Mouse (Mus musculus): ENCODE measurements around the gene Gdpd4. TPM values are rescaled to one million over a fixed set of nuclear protein-coding genes. Genes with fewer than 3 reads are reported as not detected.
A peak's percentile ranks its signal among the peaks of the same experiment; 100 is the strongest.

Gene Gdpd4
- 0.08 and 0.17 TPM in 2 replicates for polyA plus RNA-seq (2012; rRNA removed)

DNA sequence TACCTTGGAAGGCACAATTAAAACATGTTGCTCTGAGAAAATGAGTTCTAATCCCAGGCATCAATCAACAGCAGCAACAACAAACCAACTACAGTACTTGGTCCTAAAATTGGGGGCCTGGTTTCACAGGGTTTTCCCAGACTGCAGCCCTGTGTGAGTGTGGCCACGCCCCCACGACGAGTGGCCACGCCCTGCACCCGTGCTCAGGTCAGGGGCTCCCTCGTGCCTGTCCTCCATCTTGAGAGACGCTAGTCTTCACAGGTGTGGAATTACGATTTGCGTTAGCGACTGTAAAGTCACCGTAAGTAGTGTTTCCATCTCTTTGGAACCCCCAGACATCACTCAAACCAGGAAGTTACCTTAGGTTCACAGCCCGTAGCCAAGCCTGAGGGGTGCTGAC lies at the start of gene Gdpd4:
Gdpd4 (plus strand) TSS at position 214 of the 400 bp plus-strand sequence.
- peaks cover 4% of the 10 kb centered on the region; the same call in 1 of the 2 replicates for H3K4me1 ChIP-seq (ENCODE audit: control insufficient read depth, insufficient read depth, low read length)
- WGBS, result 86% methylated on average over 12 of the region's 12 CpGs
- TF ChIP-seq POLR2A (IDR thresholded peaks at IDR 0.05; ENCODE audit: borderline replicate concordance, insufficient read depth, low read length) (no peak), CTCF (IDR thresholded peaks at IDR 0.05; ENCODE audit: borderline replicate concordance, insufficient read depth, low read depth, low read length) (no peak)

DNA sequence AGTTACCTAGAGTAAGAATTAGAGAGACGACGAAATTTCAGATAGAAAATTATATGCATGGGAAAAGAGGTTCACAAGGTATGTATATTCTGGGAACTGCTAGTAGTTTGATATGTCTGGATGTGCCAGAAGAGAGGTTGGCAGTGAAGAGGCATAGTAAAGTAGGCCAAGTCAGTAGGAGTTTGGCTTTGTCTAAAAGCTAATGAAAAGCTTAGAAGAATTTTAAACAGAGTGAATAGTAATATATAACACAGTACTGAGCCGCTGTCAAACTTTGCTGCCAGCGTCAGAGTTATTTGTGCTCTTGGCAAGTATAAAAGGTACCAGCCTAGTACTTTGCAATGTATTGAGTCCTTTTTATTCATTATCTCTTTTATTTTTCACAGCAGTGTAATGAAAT lies 47.4 kb upstream of the Gdpd4 start:
- 12% methylated on average over 4 of the region's 4 CpGs for WGBS
- H3K27me3 ChIP-seq (ENCODE audit: control insufficient read depth, insufficient read depth, low read length), result no peaks in the 10 kb centered on the region
- H3K4me1 ChIP-seq (ENCODE audit: control insufficient read depth, insufficient read depth, low read length), result peaks cover 12% of the 10 kb centered on the region
- H3K27ac ChIP-seq (ENCODE audit: insufficient read depth, low read length), result no peak overlapping the region; the same call in 1 of the 2 replicates
- no peak overlapping the region for H3K4me3 ChIP-seq (replicated peaks; ENCODE audit: insufficient read depth, low read depth, low read length)
- TF ChIP-seq CTCF (IDR thresholded peaks at IDR 0.05; ENCODE audit: borderline replicate concordance, insufficient read depth, low read depth, low read length) (no peak), POLR2A (IDR thresholded peaks at IDR 0.05; ENCODE audit: borderline replicate concordance, insufficient read depth, low read length) (no peak)
- peak in 1 of 2 experiments; percentile 69 for DNase-seq

More for the DNA sequence above, at the start of gene Gdpd4:
- no peaks in the 10 kb centered on the region for H3K27me3 ChIP-seq (ENCODE audit: control insufficient read depth, insufficient read depth, low read length)
- no peak for DNase-seq
- H3K27ac ChIP-seq (ENCODE audit: insufficient read depth, low read length), result no peak within 1 kb of the TSS
- no peak within 1 kb of the TSS for H3K4me3 ChIP-seq (replicated peaks; ENCODE audit: insufficient read depth, low read depth, low read length)

DNA sequence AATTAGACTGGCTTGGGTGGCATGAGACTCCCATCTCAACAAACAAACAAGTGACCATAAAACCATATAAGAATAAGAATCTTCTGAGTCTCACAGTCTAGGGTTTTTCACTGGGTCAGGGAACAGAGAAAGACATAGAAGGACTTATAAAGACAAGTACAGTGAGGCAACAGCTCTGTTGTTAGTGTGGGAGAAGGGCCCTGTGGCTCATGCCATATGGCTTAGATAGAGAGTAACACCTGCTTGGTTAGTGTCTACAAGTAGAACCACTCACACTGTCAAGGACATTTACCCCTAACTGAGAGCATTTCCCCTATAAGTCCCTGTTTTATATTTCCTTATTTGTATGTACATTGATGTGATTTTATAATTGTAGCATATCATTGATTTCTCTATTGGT lies 46.4 kb upstream of the Gdpd4 start:
- DNase-seq, result peak; percentile 43 to 77
- Histone ChIP-seq H3K4me3 (replicated peaks; ENCODE audit: insufficient read depth, low read depth, low read length) (no peak overlapping the region), H3K27ac (ENCODE audit: insufficient read depth, low read length) (peak overlapping the region; percentile 78; the same call in 1 of the 2 replicates), H3K27me3 (ENCODE audit: control insufficient read depth, insufficient read depth, low read length) (no peaks in the 10 kb centered on the region), H3K4me1 (ENCODE audit: control insufficient read depth, insufficient read depth, low read length) (peaks cover 12% of the 10 kb centered on the region)
- TF ChIP-seq CTCF (IDR thresholded peaks at IDR 0.05; ENCODE audit: borderline replicate concordance, insufficient read depth, low read depth, low read length) (no peak), POLR2A (IDR thresholded peaks at IDR 0.05; ENCODE audit: borderline replicate concordance, insufficient read depth, low read length) (no peak)

- no peak overlapping the region for H3K27ac ChIP-seq (ENCODE audit: insufficient read depth, low read length)
- no peaks in the 10 kb centered on the region for H3K27me3 ChIP-seq (ENCODE audit: control insufficient read depth, insufficient read depth, low read length)
- 89% methylated on average over 7 of the region's 7 CpGs for WGBS
- peaks cover 5% of the 10 kb centered on the region; the same call in 1 of the 2 replicates for H3K4me1 ChIP-seq (ENCODE audit: control insufficient read depth, insufficient read depth, low read length)
- no peak for TF ChIP-seq CTCF (IDR thresholded peaks at IDR 0.05; ENCODE audit: borderline replicate concordance, insufficient read depth, low read depth, low read length)
- no peak for TF ChIP-seq POLR2A (IDR thresholded peaks at IDR 0.05; ENCODE audit: borderline replicate concordance, insufficient read depth, low read length)
- no peak overlapping the region for H3K4me3 ChIP-seq (replicated peaks; ENCODE audit: insufficient read depth, low read depth, low read length)
- DNase-seq, result no peak
Measured at GRCm38 (mm10) chr7:97877846-97878538, 41.8 kb upstream of the Gdpd4 start.

- 45% methylated on average over 3 of the region's 3 CpGs for WGBS
- no peak for TF ChIP-seq POLR2A (IDR thresholded peaks at IDR 0.05; ENCODE audit: borderline replicate concordance, insufficient read depth, low read length)
- no peak for TF ChIP-seq CTCF (IDR thresholded peaks at IDR 0.05; ENCODE audit: borderline replicate concordance, insufficient read depth, low read depth, low read length)
- Histone ChIP-seq H3K4me3 (replicated peaks; ENCODE audit: insufficient read depth, low read depth, low read length) (no peak overlapping the region), H3K4me1 (ENCODE audit: control insufficient read depth, insufficient read depth, low read length) (peaks cover 7% of the 10 kb centered on the region), H3K27ac (ENCODE audit: insufficient read depth, low read length) (no peak overlapping the region), H3K27me3 (ENCODE audit: control insufficient read depth, insufficient read depth, low read length) (no peaks in the 10 kb centered on the region)
- DNase-seq, result no peak
Measured at GRCm38 (mm10) chr7:97911646-97912045, 8.1 kb upstream of the Gdpd4 start.

DNA sequence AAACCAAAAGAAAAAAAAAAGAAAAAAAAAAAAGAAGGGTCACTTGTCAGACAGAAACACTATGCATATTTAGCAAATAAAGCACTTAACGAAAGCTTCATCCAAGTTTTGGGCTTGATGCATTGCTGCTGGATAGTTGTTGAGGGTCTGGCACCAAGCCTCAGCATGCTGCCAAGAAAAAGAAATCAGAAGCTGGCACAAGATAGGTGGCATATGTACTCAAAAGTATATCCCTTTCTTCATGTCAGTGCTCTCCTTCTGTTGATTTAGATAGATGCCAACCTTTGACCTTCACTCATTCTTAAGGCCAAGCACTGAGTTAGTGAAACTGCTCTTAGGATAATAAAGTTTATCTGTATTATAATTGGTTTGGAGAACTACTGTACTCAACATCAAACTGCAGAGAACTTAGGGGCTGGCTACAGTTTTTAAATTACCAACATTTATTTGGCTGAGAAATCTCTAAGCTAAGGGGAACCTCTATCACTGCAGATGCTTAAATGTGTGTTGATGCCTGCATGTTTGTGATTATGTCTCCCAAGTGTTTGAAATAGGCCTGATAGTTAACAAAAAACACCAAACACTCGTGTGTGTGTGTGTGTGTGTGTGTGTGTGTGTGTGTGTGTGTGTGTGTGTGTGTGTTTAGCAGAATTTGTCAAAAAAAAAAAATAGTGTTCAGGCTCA lies 4.8 kb upstream of the Gdpd4 start:
- H3K4me3 ChIP-seq (replicated peaks; ENCODE audit: insufficient read depth, low read depth, low read length), result no peak overlapping the region
- no peak overlapping the region for H3K27ac ChIP-seq (ENCODE audit: insufficient read depth, low read length)
- peak; percentile 42 to 70 for DNase-seq
- H3K27me3 ChIP-seq (ENCODE audit: control insufficient read depth, insufficient read depth, low read length), result no peaks in the 10 kb centered on the region
- TF ChIP-seq POLR2A (IDR thresholded peaks at IDR 0.05; ENCODE audit: borderline replicate concordance, insufficient read depth, low read length) (no peak), CTCF (IDR thresholded peaks at IDR 0.05; ENCODE audit: borderline replicate concordance, insufficient read depth, low read depth, low read length) (no peak)
- H3K4me1 ChIP-seq (ENCODE audit: control insufficient read depth, insufficient read depth, low read length), result peaks cover 7% of the 10 kb centered on the region
- 26% methylated on average over 2 of the region's 2 CpGs for WGBS

- no peaks in the 10 kb centered on the region for H3K4me1 ChIP-seq (ENCODE audit: control insufficient read depth, insufficient read depth, low read length)
- WGBS, result 62% methylated on average over 1 of the region's 1 CpGs
- no peak overlapping the region for H3K4me3 ChIP-seq (replicated peaks; ENCODE audit: insufficient read depth, low read depth, low read length)
- no peak for TF ChIP-seq CTCF (IDR thresholded peaks at IDR 0.05; ENCODE audit: borderline replicate concordance, insufficient read depth, low read depth, low read length)
- no peak for TF ChIP-seq POLR2A (IDR thresholded peaks at IDR 0.05; ENCODE audit: borderline replicate concordance, insufficient read depth, low read length)
- H3K27me3 ChIP-seq (ENCODE audit: control insufficient read depth, insufficient read depth, low read length), result no peaks in the 10 kb centered on the region
- no peak overlapping the region for H3K27ac ChIP-seq (ENCODE audit: insufficient read depth, low read length)
- no peak for DNase-seq
Measured at GRCm38 (mm10) chr7:97925819-97926218, 6.1 kb downstream of the Gdpd4 start.

- Histone ChIP-seq H3K27ac (ENCODE audit: insufficient read depth, low read length) (no peak overlapping the region), H3K27me3 (ENCODE audit: control insufficient read depth, insufficient read depth, low read length) (no peaks in the 10 kb centered on the region), H3K4me3 (replicated peaks; ENCODE audit: insufficient read depth, low read depth, low read length) (no peak overlapping the region), H3K4me1 (ENCODE audit: control insufficient read depth, insufficient read depth, low read length) (no peaks in the 10 kb centered on the region)
- no peak for DNase-seq
- TF ChIP-seq CTCF (IDR thresholded peaks at IDR 0.05; ENCODE audit: borderline replicate concordance, insufficient read depth, low read depth, low read length) (no peak), POLR2A (IDR thresholded peaks at IDR 0.05; ENCODE audit: borderline replicate concordance, insufficient read depth, low read length) (no peak)
- WGBS, result 82% methylated on average over 5 of the region's 5 CpGs
Measured at GRCm38 (mm10) chr7:97926978-97927377, 7.2 kb downstream of the Gdpd4 start.
